Mouse (Mus musculus): Measurements from ENCODE around the gene Map7.

- TF ChIP-seq EP300 (IDR thresholded peaks at IDR 0.05; ENCODE audit: insufficient read depth, low read depth, low read length): no peak
- no peak for TF ChIP-seq CTCF (IDR thresholded peaks at IDR 0.05; ENCODE audit: low read depth, low read length)
- TF ChIP-seq POLR2A (IDR thresholded peaks at IDR 0.05; ENCODE audit: insufficient read depth, low read length): no peak
Measured at GRCm38 (mm10) chr10:20285994-20286836, 137.9 kb downstream of the Map7 start.
